Mouse (Mus musculus): ENCODE measurements around the gene Slc5a5.
"Not testable (repeated sequence)": the region's sequence is repeated elsewhere in the genome, so short reads cannot be mapped to it uniquely, and the experiment has no call there.

Slc5a5 gene

GRCm38 (mm10) chr8:70903112-70903511 lies 10.6 kb upstream of the Slc5a5 start:
- DNase-seq (ENCODE audit: low spot score in 2 of 2) = no peak

DNA sequence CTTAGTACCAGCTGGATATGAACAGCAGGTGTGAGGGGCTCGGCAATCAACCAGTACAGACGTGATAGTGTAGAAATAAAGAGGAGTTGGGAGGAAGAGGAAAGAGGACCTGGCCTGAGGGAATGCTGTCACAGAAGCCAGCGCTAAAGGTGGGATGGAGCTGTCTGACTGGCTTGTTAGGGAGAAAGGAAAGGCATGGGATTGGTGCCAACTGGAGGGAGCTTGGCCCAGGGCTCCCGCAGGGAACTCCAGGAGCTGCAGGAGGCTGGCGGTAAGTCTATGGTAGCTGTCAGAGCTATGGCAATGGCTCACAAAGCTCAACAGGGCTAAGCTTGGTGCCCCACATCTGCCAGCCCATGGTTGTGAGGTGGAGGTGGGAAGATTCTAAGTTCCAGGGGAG lies 9.7 kb upstream of the Slc5a5 start:
- no peak for DNase-seq (ENCODE audit: low spot score in 2 of 2)

- no peak for DNase-seq (ENCODE audit: low spot score in 2 of 2)
Observed at GRCm38 (mm10) chr8:70900872-70901387, 8.4 kb upstream of the Slc5a5 start.

DNA sequence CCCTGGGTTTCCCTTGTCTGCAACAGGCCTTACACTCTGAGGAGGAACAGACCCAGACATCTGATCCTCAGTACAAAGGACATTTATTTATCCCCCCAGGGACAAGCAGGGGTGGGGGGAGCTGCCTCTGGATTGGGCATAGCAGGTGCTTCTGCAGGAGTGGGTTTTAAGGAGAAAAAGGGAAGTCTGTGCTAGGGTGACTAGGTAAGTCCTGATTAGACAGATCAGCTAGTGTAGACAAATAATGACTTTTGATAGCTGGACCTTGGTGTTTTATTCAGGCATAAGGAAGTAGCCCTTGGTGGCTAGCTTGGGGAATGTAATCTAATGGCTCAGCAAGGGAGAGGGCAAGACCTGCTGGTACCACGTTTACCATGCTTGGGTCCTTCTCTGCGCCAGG lies 6.7 kb upstream of the Slc5a5 start:
- no peak for DNase-seq (ENCODE audit: low spot score in 2 of 2)

- DNase-seq (ENCODE audit: low spot score in 2 of 2) = no peak
Observed at GRCm38 (mm10) chr8:70898661-70899198, 6.2 kb upstream of the Slc5a5 start.

DNA sequence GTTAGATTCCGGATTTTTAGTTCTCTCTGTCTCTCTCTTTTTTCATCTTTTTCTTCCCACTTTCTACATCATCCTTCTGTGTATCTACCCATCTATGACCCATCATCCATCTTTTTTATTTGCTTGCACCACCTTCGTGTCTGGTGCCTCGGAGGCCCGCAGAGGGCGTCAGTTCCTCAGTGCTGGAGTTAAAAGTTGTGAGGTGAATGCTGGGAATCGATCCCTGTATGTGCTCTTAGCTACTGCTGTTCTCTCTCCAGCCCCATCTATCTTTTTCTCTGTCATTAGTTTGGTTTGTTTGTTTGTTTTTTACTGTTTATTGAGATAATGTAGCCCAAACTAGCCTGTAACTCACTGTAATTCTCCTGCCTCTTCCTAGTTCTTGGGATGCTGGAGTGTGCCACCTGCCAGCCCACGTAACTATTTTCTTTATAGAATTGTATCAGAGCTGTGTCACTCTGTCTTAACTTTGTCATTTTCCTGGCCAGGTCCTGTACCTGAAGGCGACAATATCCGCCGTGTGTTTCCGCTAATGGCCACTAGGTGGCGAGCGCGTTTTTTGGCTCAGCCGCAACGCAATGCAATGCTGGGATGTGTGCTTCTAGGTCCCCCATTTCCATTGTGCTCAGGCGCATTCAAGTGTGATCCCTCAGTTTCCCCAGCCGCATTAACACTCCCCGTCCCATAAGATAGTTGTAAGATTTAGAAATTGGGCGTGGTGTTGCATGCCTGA lies 5.3 kb upstream of the Slc5a5 start:
- DNase-seq (ENCODE audit: low spot score in 2 of 2) = peak; percentile 80 to 88

DNA sequence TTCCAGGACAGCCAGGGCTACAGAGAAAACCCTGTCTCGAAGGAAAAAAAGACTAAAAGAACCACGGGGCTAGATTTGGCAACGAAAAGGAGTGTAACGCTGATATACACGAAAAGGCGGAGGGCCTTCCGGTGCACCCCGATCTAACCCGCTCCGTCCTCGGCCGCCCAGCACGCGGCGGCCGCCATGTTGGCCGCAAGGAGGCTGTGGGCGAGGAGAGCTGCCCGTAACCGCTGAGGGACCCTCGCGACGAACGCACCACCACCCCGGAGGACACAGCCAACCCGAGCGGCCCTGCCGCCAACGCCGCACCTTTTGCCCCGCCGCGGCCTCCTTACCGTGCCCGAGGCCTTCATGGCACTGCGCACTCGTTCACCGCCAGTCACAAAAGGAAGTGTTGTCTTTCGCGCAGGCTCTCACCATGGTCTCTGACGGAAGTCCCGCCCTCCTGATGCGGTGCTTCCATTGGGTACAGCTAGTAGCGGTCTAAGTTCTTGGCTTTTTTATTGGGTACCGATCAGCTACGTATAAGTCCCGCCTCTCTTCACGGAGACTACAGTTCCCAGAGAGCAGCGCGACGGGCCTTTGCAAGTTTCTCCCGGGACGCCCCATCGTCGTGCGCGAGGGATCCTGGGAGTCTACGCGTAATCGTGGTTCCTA lies 4.6 kb upstream of the Slc5a5 start, which contains the start of gene Rpl18a:
Gene Rpl18a, minus strand, starts transcription at position 392 of the 660 bp plus-strand sequence.
- peak; percentile 87 to 93 for DNase-seq (ENCODE audit: low spot score in 2 of 2)

DNA sequence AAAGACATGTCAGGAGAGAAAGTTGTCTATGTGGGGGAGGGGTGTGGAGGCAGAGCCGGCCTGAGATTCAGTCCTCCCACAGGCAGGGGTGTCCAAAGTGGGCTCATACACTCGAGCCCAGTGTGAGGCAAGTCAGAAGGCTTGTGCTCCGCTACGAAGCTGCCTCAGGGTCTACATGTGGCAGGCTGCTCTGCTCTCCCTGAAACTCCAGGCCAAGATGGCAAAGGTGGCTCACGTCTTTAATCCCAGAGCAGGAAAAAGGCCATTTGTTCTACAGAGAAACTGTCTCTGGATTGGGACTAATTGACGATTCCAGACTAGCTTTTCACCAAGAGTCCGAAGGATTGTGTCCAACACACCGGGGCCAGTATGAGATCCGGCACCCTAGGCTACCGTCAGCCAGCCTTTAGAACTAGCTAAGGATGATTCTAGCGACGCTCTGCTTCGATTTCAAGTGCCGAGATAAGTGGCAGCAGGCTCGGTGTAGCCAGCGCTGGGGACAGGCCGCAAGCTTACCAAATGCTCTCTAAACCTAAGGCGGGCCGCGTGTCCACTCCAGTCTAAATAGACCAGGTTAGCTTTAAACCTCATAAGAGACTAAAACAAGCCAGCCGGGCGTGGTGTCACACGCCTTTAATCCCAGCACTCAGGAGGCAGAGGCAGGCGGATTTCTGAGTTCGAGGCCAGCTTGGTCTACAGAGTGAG lies 3.9 kb upstream of the Slc5a5 start:
- no peak for DNase-seq (ENCODE audit: low spot score in 2 of 2)

DNA sequence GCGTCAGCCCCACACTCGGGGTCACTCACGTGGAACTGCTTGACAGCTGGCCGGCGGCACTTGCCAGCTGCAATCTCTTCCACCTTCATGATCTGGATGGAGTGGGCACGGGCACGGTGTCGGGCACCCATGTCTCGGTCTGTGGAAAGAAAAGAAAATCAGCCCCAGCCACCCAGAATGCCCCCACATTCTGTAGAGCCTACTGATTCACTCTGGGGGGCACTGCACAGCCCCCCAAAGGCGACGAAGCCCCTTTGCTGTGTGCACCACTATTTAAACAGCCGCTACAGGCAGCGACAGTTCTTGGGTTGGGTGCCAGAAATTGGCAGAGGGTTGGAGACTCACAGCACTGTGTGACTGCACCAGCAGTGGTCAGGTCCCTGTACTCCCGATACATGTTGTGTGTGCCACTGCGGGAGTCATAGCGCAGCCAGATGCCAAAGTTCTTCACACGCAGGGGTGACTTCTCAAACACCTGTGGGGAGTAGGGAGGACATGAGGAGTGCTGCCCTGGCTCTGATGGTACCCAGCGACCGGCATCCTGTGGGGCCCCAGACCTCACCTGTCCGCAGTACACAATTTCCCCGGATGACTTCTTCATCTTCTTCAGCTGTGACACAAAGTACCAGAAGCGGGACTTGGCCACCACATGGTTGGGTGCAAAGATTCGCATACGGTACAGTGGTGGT lies 3.2 kb upstream of the Slc5a5 start:
- DNase-seq (ENCODE audit: low spot score in 2 of 2) = not testable (repeated sequence)

GRCm38 (mm10) chr8:70894771-70895545 lies 2.4 kb upstream of the Slc5a5 start:
- DNase-seq (ENCODE audit: low spot score in 2 of 2) = no peak

- no peak for DNase-seq (ENCODE audit: low spot score in 2 of 2)
Observed at GRCm38 (mm10) chr8:70894385-70894720, 1.8 kb upstream of the Slc5a5 start.

- peak; percentile 42 to 54 for DNase-seq (ENCODE audit: low spot score in 2 of 2)
Observed at GRCm38 (mm10) chr8:70893656-70894384, 1.3 kb upstream of the Slc5a5 start.

- DNase-seq (ENCODE audit: low spot score in 2 of 2) = no peak
Observed at GRCm38 (mm10) chr8:70892896-70893655, 519 bp upstream of the Slc5a5 start.

DNA sequence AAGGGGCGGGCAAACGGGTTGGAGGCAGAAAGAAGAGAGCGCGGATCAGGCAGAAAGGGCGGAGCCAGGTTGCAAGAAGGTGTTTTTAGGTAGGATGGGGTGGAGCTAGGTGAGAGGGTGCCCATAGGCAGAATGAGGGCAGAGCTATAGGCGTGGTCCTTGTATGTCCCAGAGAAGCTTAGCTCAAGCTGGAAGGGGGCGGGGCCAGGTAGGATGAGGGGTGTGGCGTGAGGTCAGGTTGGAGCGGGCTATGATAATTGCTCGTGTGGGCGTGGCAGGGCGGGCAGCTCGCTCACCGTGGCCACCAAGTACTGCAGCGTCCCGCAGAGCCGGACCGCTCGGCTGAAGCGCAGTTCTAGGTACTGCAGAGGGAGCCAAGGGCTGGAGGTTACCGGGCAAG lies 1.2 kb downstream of the Slc5a5 start:
- no peak for DNase-seq (ENCODE audit: low spot score in 2 of 2)

DNA sequence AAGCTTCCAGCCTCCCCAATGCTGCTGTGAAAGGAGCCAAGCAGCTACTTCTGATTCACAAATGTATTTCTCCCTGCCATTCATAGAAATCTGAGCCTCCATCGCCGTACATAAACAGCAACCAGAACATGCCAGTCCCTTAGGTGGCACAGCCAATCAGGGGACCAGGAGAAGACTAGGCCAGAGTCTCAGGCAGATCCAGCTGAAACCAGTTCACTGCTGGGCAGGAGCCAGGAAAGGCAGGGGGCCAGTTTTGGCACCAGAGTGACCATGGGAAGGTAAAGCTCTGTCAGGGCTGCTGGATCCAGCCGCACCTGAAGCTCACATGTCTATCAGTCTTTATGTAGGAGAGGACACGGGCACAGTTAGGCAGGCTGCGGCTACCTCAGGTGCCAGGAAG lies 1.9 kb downstream of the Slc5a5 start:
- DNase-seq (ENCODE audit: low spot score in 2 of 2) = no peak

GRCm38 (mm10) chr8:70887669-70888068 lies 4.9 kb downstream of the Slc5a5 start:
- DNase-seq (ENCODE audit: low spot score in 2 of 2) = no peak

DNA sequence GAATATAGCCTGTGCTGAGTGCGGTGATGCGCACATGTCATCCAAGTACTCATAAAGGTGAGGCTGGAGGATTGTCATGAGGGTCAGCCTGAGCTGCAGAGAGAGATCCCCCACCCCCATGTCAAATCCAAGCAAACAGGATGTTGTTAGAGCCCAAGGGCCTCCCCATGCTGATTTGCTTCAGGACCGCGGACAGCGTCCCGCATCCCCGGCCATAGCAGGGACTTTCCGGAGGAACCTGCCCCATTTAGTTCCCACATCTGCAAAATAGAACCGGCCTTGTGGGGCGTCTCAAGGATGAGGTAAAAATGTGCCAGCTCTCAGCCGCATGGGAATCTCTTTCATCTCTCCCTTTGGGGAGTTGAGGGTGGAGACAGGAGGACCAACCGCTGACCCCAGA lies 6.9 kb downstream of the Slc5a5 start:
- DNase-seq (ENCODE audit: low spot score in 2 of 2) = no peak

DNA sequence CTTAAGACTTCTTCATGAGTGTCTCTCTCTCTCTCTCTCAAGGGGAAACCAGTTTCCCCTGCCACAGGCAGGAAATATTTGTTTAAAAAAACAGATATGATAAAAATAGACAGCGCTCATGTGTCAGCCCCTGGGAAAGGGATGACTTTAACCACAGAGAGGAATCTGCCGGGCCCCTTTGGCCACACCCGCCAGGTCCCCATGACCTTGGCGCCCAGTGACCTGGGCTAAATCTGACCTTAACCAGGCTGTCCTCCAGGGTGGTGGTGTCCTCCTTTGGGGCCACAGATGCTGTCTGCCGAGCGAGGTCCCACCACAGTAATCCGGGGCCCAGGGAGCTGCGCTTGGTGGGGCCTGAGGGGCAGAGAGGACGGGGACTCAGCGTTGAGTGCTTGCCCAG lies 7.9 kb downstream of the Slc5a5 start:
- DNase-seq (ENCODE audit: low spot score in 2 of 2) = no peak

DNA sequence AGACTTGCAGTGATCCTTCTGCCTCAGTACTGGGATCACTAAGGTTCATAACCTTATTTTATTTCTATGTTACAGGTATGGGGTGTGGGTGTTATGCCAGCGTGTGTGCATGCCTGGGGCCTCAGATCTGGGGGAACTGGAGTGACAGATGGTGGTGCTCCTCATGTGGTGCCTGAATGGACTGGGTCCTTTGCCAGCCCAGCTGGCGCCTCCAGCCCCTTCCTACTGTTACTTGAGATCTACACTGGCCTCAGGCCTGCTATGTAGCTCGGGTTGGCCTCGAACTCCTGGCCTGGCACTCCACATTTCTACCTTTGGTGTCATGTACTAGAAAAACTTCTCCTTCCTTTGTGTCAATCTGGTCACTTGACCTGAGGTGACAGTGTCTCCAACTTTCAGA lies 8.4 kb downstream of the Slc5a5 start:
- DNase-seq (ENCODE audit: low spot score in 2 of 2) = no peak

DNA sequence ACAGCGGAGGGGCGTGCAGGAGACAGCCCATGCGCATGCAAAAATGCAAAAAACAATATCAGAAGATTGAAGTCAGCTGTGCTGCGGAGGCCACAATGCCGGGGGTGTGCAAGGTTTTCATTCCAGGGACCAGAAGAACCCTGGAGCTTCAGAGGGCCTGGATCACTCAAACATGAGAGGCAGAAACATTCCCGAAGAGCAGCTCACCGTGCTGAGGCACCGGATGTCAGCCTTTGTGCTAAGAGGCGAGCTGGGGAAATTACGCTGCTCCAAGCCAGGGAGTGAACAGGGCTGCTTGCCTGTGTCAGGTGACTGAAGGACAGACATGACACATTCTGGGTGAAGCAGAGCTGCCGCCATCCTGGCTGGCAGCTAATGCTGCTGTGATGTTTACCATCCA lies 12.0 kb downstream of the Slc5a5 start:
- no peak for DNase-seq (ENCODE audit: low spot score in 2 of 2)
